Comparison of ENCODE assay signal across 8 mouse cellular contexts in genomic region chr5:125159804-125160405, GRCm38 (mm10). TPM values are rescaled to one million over a fixed set of nuclear protein-coding genes. Genes with fewer than 3 reads are reported as not detected.
A peak's percentile ranks its signal among the peaks of the same experiment; 100 is the strongest.
DNase-seq lines count a peak whose midpoint lies in the region; ATAC-seq lines count a peak whose summit lies in the region.

No protein-coding gene starts in this region.

- H3K9ac ChIP-seq in heart, embryonic 15.5 days: 0 out of 2 replicates have a peak overlapping the region, but pooled peaks have one; percentile 27
- peak overlapping the region; percentile 46; the same call in 1 of the 2 replicates for H3K9ac ChIP-seq in embryonic facial prominence, embryonic 13.5 days
- peak overlapping the region; percentile 21; the same call in 1 of the 2 replicates for H3K9ac ChIP-seq in hindbrain, embryonic 15.5 days
- no peak overlapping the region for H3K9ac ChIP-seq in neural tube, embryonic 11.5 days (ENCODE audit: low read length)
- H3K9ac ChIP-seq in liver, embryonic 12.5 days: no peak overlapping the region

- no peak for DNase-seq in heart, adult 8-10 months (ENCODE audit: low spot score)
- no peak for DNase-seq in neural tube, embryonic 11.5 days (ENCODE audit: low spot score)
- DNase-seq in spleen, postnatal 10 days (ENCODE audit: low spot score in 2 of 2): no peak
- DNase-seq in lung, postnatal 25 days (ENCODE audit: low spot score): no peak

- H3K36me3 ChIP-seq in heart, embryonic 15.5 days: no peaks in the 10 kb centered on the region
- H3K36me3 ChIP-seq in embryonic facial prominence, embryonic 13.5 days: 0 out of 2 replicates have a peak, but pooled peaks cover 6% of the 10 kb centered on the region
- no peaks in the 10 kb centered on the region for H3K36me3 ChIP-seq in hindbrain, embryonic 15.5 days
- H3K36me3 ChIP-seq in neural tube, embryonic 11.5 days (ENCODE audit: control insufficient read depth, insufficient read depth, low read length): no peaks in the 10 kb centered on the region
- no peaks in the 10 kb centered on the region for H3K36me3 ChIP-seq in liver, embryonic 12.5 days

- H3K4me2 ChIP-seq in heart, embryonic 15.5 days: peak overlapping the region; percentile 55; the same call in 1 of the 2 replicates
- peak overlapping the region; percentile 55 for H3K4me2 ChIP-seq in embryonic facial prominence, embryonic 13.5 days
- H3K4me2 ChIP-seq in hindbrain, embryonic 15.5 days: peak overlapping the region; percentile 40; the same call in 1 of the 2 replicates
- H3K4me2 ChIP-seq in neural tube, embryonic 11.5 days (ENCODE audit: low read depth): no peak overlapping the region
- no peak overlapping the region for H3K4me2 ChIP-seq in liver, embryonic 12.5 days

- H3K9me3 ChIP-seq in heart, embryonic 15.5 days (replicated peaks): no peaks in the 10 kb centered on the region
- H3K9me3 ChIP-seq in embryonic facial prominence, embryonic 13.5 days: no peaks in the 10 kb centered on the region
- H3K9me3 ChIP-seq in hindbrain, embryonic 15.5 days: no peaks in the 10 kb centered on the region
- no peaks in the 10 kb centered on the region for H3K9me3 ChIP-seq in neural tube, embryonic 11.5 days (ENCODE audit: control insufficient read depth, low read length)
- H3K9me3 ChIP-seq in liver, embryonic 12.5 days (replicated peaks): no peaks in the 10 kb centered on the region

- no peaks in the 10 kb centered on the region for H3K27me3 ChIP-seq in heart, embryonic 15.5 days
- no peaks in the 10 kb centered on the region for H3K27me3 ChIP-seq in embryonic facial prominence, embryonic 13.5 days
- no peaks in the 10 kb centered on the region for H3K27me3 ChIP-seq in hindbrain, embryonic 15.5 days
- H3K27me3 ChIP-seq in neural tube, embryonic 11.5 days (ENCODE audit: control insufficient read depth, insufficient read depth, low read length): no peaks in the 10 kb centered on the region
- no peaks in the 10 kb centered on the region for H3K27me3 ChIP-seq in liver, embryonic 12.5 days (replicated peaks)

- no peak overlapping the region for H3K4me3 ChIP-seq in heart, embryonic 15.5 days
- H3K4me3 ChIP-seq in embryonic facial prominence, embryonic 13.5 days: no peak overlapping the region
- H3K4me3 ChIP-seq in hindbrain, embryonic 15.5 days: no peak overlapping the region
- no peak overlapping the region for H3K4me3 ChIP-seq in neural tube, embryonic 11.5 days (ENCODE audit: low read depth, low read length)
- no peak overlapping the region for H3K4me3 ChIP-seq in liver, embryonic 12.5 days

- ATAC-seq in heart, embryonic 15.5 days (replicated peaks; ENCODE audit: insufficient number of reproducible peaks, insufficient read depth, low FRiP score, low read depth): no peak
- ATAC-seq in embryonic facial prominence, embryonic 13.5 days (ENCODE audit: insufficient number of reproducible peaks, insufficient read depth, low FRiP score, low TSS enrichment, low read depth): no peak
- ATAC-seq in hindbrain, embryonic 15.5 days (ENCODE audit: low FRiP score, low read depth): no peak
- ATAC-seq in neural tube, embryonic 11.5 days (ENCODE audit: insufficient read depth, low FRiP score, low TSS enrichment): peak; percentile 10; the same call in 1 of the 2 replicates
- ATAC-seq in liver, embryonic 12.5 days: no peak

- WGBS in heart, embryonic 15.5 days: 54% methylated on average over 14 of the region's 14 CpGs
- WGBS in embryonic facial prominence, embryonic 13.5 days: 34% methylated on average over 14 of the region's 14 CpGs
- WGBS in hindbrain, embryonic 15.5 days: 24% methylated on average over 14 of the region's 14 CpGs
- 32% methylated on average over 14 of the region's 14 CpGs for WGBS in neural tube, embryonic 11.5 days
- WGBS in liver, embryonic 12.5 days (ENCODE audit: insufficient replicate concordance): 64% methylated on average over 14 of the region's 14 CpGs

- peak overlapping the region; percentile 69 for H3K27ac ChIP-seq in heart, embryonic 15.5 days
- peak overlapping the region; percentile 85 for H3K27ac ChIP-seq in embryonic facial prominence, embryonic 13.5 days
- peak overlapping the region; percentile 88 for H3K27ac ChIP-seq in hindbrain, embryonic 15.5 days (replicated peaks)
- peak overlapping the region; percentile 82 for H3K27ac ChIP-seq in neural tube, embryonic 11.5 days (ENCODE audit: low read depth, low read length)
- H3K27ac ChIP-seq in liver, embryonic 12.5 days: no peak overlapping the region

- peaks cover 91% of the 10 kb centered on the region for H3K4me1 ChIP-seq in heart, embryonic 15.5 days (replicated peaks)
- H3K4me1 ChIP-seq in embryonic facial prominence, embryonic 13.5 days: peaks cover 94% of the 10 kb centered on the region
- peaks cover 91% of the 10 kb centered on the region for H3K4me1 ChIP-seq in hindbrain, embryonic 15.5 days (replicated peaks)
- H3K4me1 ChIP-seq in neural tube, embryonic 11.5 days (ENCODE audit: control insufficient read depth, insufficient read depth, low read length): peaks cover 84% of the 10 kb centered on the region
- H3K4me1 ChIP-seq in liver, embryonic 12.5 days: peaks cover 79% of the 10 kb centered on the region

RNA-seq across cellular contexts. Expression of gene Ncor2, which starts 19.1 kb away (rescaled TPM):
- 14.9 and 22.2 TPM in 2 replicates for polyA plus RNA-seq in heart, embryonic 15.5 days (2015; fragmentation: Nextera tagmentation; extraction: Ambion mirVana)
- total RNA-seq in heart, adult 8-10 months (2022): 10 to 100 TPM; 81.6 to 92.4 (median 84.5) TPM
- polyA plus RNA-seq in embryonic facial prominence, embryonic 13.5 days (2015; fragmentation: Nextera tagmentation; extraction: Ambion mirVana): 35.1 and 36.2 TPM in 2 replicates
- 26.3 and 28.7 TPM in 2 replicates for polyA plus RNA-seq in hindbrain, embryonic 15.5 days (2015; fragmentation: Nextera tagmentation; extraction: Ambion mirVana)
- 23.6 and 24.3 TPM in 2 replicates for polyA plus RNA-seq in neural tube, embryonic 11.5 days (2014; fragmentation: Nextera tagmentation; extraction: Ambion mirVana)
- polyA plus RNA-seq in liver, embryonic 12.5 days (2016; fragmentation: Nextera tagmentation; extraction: Ambion mirVana): 9.7 and 10.0 TPM in 2 replicates

Comparison
In these comparisons a context has a peak if more than half of its experiments do, and no peak if none do; other contexts are left out.
1. H3K4me2 ChIP-seq: peak in heart, embryonic 15.5 days (single experiment), embryonic facial prominence, embryonic 13.5 days (single experiment) and hindbrain, embryonic 15.5 days (single experiment); none in neural tube, embryonic 11.5 days (single experiment) and liver, embryonic 12.5 days (single experiment).
2. H3K9ac ChIP-seq: peak in heart, embryonic 15.5 days (single experiment), embryonic facial prominence, embryonic 13.5 days (single experiment) and hindbrain, embryonic 15.5 days (single experiment); none in neural tube, embryonic 11.5 days (single experiment) and liver, embryonic 12.5 days (single experiment).